Mouse (Mus musculus): ENCODE measurements around the gene Pigr. TPM values are rescaled to one million over a fixed set of nuclear protein-coding genes. Genes with fewer than 3 reads are reported as not detected.

Gene Pigr
- total RNA-seq, 1 experiment from 2014 or later: 1.5 TPM

DNA sequence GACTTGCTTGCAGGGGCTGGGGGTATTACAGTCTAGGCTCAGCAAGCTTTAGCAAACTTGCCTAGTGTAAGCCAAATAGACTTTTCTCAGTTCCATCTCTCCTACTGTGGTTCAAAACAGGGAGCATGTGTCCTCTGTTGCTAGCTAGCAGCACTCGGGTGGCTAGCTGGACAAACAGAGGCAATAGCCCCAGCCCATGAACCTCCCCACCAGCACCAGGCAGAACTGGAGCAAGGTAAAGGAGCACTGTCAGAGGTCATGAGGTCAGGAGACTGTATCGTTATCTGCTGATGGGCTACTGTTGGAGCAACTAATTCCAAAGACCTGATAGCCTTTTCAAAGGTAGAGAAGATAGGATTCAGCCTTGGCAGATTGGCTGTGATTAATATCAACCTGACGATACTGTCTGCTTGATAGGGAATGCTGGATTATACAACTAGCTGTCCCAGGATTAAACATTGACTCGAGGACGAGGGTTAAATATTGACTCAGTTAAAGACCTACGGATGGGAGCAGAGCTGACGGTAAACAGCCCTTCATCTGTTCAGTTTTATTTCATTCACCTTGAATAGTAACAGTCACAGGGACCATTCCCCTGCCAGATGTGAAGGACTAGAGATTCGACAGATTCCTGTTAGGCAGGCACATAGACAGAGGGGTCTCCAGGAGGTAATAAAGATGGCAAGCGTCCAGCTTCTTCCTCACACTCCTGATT, 4.4 kb upstream of the Pigr start:
- ATAC-seq (ENCODE audit: extremely low read depth, insufficient number of reproducible peaks, low FRiP score, poor library complexity, severe bottlenecking): no peak

GRCm38 (mm10) chr1:130828656-130829055, 2.2 kb downstream of the Pigr start:
- no peak for ATAC-seq (ENCODE audit: extremely low read depth, insufficient number of reproducible peaks, low FRiP score, poor library complexity, severe bottlenecking)

DNA sequence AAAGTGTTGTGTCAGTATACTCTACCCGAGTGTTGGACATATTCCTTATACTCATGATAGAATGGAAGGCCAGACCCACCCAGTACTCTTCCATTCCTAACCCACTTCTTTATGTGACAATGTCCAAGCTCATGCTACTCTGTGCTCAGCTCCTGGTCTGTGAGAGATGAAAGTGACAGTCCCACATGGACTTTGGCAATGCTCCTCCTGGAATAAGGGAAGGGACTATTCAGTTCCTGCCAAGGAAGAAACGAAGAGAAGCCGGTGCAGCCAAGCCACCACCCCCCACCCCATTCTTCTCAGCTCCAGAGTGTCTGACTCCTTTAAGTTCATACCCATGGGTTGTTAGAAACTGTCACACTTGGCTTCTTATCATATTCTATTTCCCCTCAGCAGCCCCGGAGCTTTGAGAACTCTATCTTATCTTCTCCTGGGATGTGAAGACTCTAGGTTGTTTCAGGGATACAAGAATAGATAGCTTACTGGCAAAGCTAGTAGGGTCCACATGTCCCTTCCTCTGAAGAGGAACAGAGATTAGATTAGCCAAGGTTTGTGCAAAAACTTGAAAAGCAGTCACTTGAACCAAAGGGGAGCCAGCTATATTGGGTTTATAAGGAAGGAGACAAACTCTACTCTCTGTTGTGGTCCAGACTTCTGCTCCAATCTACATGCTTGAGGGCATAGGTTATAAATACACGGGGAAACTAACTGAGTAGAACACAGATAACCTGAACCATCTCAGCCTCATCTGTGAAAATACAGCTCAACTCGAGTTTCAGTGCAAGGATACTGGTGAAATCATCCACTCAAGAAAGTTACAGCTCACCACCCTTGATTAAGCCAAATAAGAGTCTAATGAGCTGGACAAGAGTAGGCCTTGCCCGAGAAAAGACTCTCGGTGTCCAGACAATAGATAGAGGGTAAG, 3.7 kb downstream of the Pigr start:
- no peak for ATAC-seq (ENCODE audit: extremely low read depth, insufficient number of reproducible peaks, low FRiP score, poor library complexity, severe bottlenecking)

GRCm38 (mm10) chr1:130832230-130833149, 6.0 kb downstream of the Pigr start:
- no peak for ATAC-seq (ENCODE audit: extremely low read depth, insufficient number of reproducible peaks, low FRiP score, poor library complexity, severe bottlenecking)

GRCm38 (mm10) chr1:130835161-130835936, 8.9 kb downstream of the Pigr start:
- no peak for ATAC-seq (ENCODE audit: extremely low read depth, insufficient number of reproducible peaks, low FRiP score, poor library complexity, severe bottlenecking)

DNA sequence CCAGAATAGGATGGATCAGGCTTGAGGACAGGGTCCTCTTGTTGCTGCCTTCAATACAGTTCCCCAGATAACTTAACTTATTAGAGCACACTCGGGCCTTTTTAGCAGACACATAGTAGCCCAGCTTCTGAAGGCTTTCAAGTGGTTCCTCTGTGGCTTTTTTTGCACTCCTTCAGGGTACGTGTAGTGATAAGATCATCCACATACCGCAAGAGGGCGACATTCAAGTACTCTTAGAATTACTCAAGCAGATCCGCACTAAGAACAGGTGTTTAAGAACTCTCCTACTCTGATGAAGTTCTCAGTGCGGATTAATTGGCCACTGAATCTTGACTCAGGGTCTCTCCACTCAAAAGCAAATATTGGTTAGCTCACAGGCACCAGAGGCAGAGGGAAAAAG, 11.8 kb downstream of the Pigr start:
- ATAC-seq (ENCODE audit: extremely low read depth, insufficient number of reproducible peaks, low FRiP score, poor library complexity, severe bottlenecking): peak; percentile 86

DNA sequence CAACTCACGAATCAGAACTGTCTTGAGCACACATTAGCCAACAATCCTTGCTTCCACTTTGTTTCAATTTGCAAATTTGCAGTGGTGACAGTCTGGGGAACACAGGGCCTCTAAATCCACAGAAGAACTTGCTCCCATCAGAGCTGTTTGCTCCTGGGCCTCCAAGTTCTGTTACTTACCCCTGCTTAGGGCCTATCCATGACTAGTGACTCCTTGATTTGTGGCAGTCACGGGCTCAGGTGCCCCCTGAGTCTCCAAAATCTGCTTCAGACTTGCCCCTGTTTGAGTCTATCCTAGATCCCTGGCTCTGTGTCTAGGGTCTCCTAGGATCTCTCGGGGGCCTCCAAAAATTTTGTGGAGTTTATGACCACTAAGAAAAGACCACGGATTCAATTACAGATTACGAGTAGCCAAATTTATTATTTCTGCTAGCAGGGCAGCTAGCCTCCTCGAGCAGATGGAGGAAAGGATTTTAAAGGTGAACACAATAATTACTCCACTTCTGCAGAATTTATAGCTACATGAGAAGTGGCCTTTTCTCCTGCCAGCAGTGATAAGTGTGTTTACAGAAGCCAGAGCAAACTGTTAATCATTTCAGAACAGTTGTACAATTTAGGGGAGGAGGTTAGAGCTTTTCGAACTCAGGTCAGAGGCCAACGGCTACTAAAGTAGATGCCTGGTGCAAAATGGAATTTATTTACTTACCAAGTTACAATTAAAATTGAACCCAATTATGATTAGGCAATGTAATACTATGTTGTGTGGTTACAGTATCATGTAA, 14.3 kb downstream of the Pigr start:
- ATAC-seq (ENCODE audit: extremely low read depth, insufficient number of reproducible peaks, low FRiP score, poor library complexity, severe bottlenecking): no peak

GRCm38 (mm10) chr1:130841621-130842020, 15.1 kb downstream of the Pigr start:
- no peak for ATAC-seq (ENCODE audit: extremely low read depth, insufficient number of reproducible peaks, low FRiP score, poor library complexity, severe bottlenecking)

- ATAC-seq (ENCODE audit: extremely low read depth, insufficient number of reproducible peaks, low FRiP score, poor library complexity, severe bottlenecking): no peak
Measured at GRCm38 (mm10) chr1:130844516-130844915, 18.0 kb downstream of the Pigr start.

GRCm38 (mm10) chr1:130849530-130850214, 23.2 kb downstream of the Pigr start:
- no peak for ATAC-seq (ENCODE audit: extremely low read depth, insufficient number of reproducible peaks, low FRiP score, poor library complexity, severe bottlenecking)

GRCm38 (mm10) chr1:130850405-130850804, 23.9 kb downstream of the Pigr start:
- ATAC-seq (ENCODE audit: extremely low read depth, insufficient number of reproducible peaks, low FRiP score, poor library complexity, severe bottlenecking): peak; percentile 72

DNA sequence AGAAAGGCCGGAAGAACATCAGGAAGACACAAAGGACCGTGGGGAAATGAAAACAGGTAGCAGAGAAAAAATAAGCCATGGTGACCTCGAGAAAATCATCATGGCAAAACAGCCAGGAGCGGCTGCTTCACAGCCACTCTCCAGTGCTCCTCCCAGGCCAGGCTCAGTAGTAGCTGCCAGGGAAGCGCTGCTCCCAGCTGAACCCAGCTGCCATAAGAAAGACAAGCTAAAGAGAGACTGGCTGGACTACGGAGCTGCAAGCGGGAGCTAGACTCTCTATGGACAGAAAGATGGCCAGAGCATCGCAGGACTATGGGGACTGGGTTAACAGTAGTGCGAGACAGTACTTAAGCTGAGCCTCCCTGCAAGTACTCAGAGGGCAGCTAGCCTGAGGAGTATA, 28.3 kb downstream of the Pigr start:
- ATAC-seq (ENCODE audit: extremely low read depth, insufficient number of reproducible peaks, low FRiP score, poor library complexity, severe bottlenecking): no peak

DNA sequence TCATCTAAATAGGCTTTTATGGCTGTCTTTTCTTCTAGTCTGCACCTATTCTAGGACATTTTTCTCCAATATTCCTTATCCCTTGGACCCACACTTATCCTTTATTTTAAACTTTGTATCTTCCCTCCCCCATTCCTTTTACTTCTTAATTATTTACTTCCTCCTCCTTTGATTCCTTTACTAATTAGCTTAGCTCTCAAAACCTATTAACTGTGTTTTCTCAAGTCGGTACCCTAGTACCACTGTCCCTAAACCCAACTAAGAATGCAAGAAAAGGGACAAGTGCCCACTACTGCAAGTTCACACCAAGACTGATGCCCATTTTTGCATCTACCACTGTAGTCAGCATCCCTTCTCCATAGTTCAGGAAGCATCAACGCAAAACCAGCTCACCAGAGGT, 29.2 kb downstream of the Pigr start:
- ATAC-seq (ENCODE audit: extremely low read depth, insufficient number of reproducible peaks, low FRiP score, poor library complexity, severe bottlenecking): no peak

GRCm38 (mm10) chr1:130857456-130857855, 31.0 kb downstream of the Pigr start:
- no peak for ATAC-seq (ENCODE audit: extremely low read depth, insufficient number of reproducible peaks, low FRiP score, poor library complexity, severe bottlenecking)

DNA sequence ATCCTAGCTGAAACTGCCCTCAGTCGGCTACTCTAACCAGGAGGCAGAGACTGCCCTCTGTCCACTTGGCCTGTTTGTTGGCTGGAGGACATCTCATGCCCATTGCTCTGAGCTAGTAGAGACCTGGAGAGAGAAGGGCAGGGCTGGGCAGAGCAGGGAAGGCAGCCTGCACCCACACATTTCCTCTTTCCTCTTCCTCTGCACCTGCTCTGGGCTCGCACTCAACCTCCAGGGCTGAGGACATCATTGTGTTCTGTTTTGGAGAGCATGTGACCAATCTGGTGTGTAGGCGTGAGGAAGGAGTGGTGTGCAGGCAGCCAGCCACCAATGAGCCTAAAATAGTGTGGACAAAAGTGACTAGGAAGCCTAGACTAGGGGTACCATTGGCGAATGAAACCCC, 37.8 kb downstream of the Pigr start:
- peak; percentile 91 for ATAC-seq (ENCODE audit: extremely low read depth, insufficient number of reproducible peaks, low FRiP score, poor library complexity, severe bottlenecking)

DNA sequence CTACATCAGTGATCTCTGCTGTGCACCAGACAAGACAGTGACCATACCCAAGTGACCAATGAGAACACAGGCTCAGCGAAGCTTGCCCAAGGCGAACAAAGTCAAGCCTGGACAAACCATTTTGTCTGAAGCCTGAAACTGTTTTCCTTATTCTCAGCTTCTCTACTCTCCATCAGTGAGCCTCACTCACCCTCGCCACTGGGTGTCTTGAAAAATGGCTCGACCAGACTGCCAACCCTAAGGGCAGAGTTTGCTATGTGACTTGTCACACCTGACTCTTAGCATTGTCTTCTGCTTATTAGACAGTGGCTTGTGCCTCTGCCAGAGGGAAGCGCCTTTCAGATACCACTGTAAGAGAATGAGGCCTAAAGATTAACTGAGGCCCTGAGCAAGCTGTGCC, 38.3 kb downstream of the Pigr start:
- no peak for ATAC-seq (ENCODE audit: extremely low read depth, insufficient number of reproducible peaks, low FRiP score, poor library complexity, severe bottlenecking)

DNA sequence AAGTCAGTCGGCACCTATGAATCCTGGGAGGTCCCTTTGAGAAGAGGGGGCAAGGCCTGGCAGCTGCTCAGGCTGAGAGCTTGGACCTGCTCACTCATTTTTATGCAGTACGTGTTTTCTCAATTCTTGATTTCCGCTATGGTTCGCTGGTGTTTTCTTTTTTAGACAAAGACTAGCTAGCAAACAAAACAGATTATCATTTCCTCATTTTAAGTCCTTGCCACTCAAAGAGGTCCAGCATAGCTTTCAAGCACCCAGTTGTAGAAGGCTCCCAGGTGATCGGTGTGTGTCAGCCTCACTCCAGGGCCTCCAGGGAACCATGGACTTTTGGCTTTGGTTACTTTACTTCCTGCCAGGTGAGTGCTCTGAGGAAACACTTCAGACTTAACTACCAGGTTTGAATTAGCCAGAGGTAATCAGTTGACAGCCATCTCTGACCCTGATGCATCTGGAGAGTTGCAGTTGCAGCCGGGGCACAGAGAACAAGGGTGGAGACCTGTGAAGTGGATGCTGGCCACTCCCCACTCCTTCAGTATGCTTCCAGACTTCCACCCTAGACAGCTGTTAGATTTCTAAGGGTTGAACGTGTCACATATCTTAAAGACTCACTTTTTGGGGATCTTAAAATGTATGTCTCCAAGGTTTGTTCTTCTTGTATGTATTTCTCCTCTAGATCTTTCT, 39.2 kb downstream of the Pigr start, which contains the start of gene Fcmr:
Fcmr (plus strand) TSS at position 129 of the 681 bp plus-strand sequence.
- peak; percentile 30; the same call in 1 of the 2 replicates for ATAC-seq (ENCODE audit: extremely low read depth, insufficient number of reproducible peaks, low FRiP score, poor library complexity, severe bottlenecking)
